Mouse (Mus musculus) heart, embryonic 14.5 days (tissue): Measurements from ENCODE around the gene Thoc6. TPM values are rescaled to one million over a fixed set of nuclear protein-coding genes. Genes with fewer than 3 reads are reported as not detected.

ENCODE experiments used
- ATAC-seq: fragments of 200-750 bp; cut with Nextera tagmentation; 2 replicates; pipeline ENCODE4 v1.8.0; 2017; ENCODE audit warnings: low read depth, moderate TSS enrichment; ENCODE audit not compliant: insufficient number of reproducible peaks, insufficient read depth, low FRiP score
- H3K27ac ChIP-seq, 2 experiments: fragments of 200-500 bp in 1 of 2; fragments of 300-500 bp in 1 of 2; sonication (generic) in 1 of 2; replicated peaks in 1 of 2; 2 replicates each; pipeline ENCODE4 v1.5.1; 2012 to 2014; ENCODE audit warnings: low read depth in 2 of 2, low read length in 2 of 2, control low read depth in 1 of 2, mild to moderate bottlenecking in 1 of 2, mixed read lengths in 1 of 2; ENCODE audit not compliant: control insufficient read depth in 1 of 2, insufficient read depth in 1 of 2
- H3K27me3 ChIP-seq: fragments of 300-500 bp; sonication (generic); 2 replicates; pipeline ENCODE4 v1.6.1; 2014; ENCODE audit warnings: mild to moderate bottlenecking, low read length, control low read depth; ENCODE audit not compliant: control insufficient read depth, insufficient read depth
- H3K36me3 ChIP-seq: fragments of 300-500 bp; sonication (generic); 2 replicates; pipeline ENCODE4 v1.6.1; 2014; ENCODE audit warnings: mild to moderate bottlenecking, control low read depth, low read length, mixed read lengths; ENCODE audit not compliant: control insufficient read depth, insufficient read depth
- H3K4me1 ChIP-seq, 2 experiments: fragments of 200-500 bp in 1 of 2; fragments of 300-500 bp in 1 of 2; sonication (generic) in 1 of 2; 2 replicates each; pipeline ENCODE4 v1.6.1; 2012 to 2014; ENCODE audit warnings: low read length in 2 of 2, control low read depth in 1 of 2, mixed read lengths in 1 of 2; ENCODE audit not compliant: control insufficient read depth in 2 of 2, insufficient read depth in 2 of 2
- H3K4me2 ChIP-seq: fragments of 300-500 bp; sonication (generic); 2 replicates; pipeline ENCODE4 v1.6.1; 2014; ENCODE audit warnings: mild to moderate bottlenecking, low read length
- H3K4me3 ChIP-seq, 2 experiments: fragments of 200-500 bp in 1 of 2; fragments of 300-500 bp in 1 of 2; sonication (generic) in 1 of 2; 2 replicates each; pipeline ENCODE4 v1.5.1; 2012 to 2014; ENCODE audit warnings: low read length in 2 of 2, mild to moderate bottlenecking in 2 of 2, control low read depth in 1 of 2, low read depth in 1 of 2, moderate library complexity in 1 of 2; ENCODE audit not compliant: control insufficient read depth in 1 of 2, insufficient read depth in 1 of 2
- H3K9ac ChIP-seq: fragments of 300-500 bp; sonication (generic); 2 replicates; pipeline ENCODE4 v1.6.1; 2014; ENCODE audit warnings: mild to moderate bottlenecking, low read length
- H3K9me3 ChIP-seq: fragments of 300-500 bp; sonication (generic); 2 replicates; pipeline ENCODE4 v1.6.1; 2016; ENCODE audit warnings: low read length, control low read depth; ENCODE audit not compliant: control insufficient read depth
- WGBS: fragments of 180-500 bp; shearing (Covaris S2); extraction: QIAGEN DNeasy Blood & Tissue Kit; methylation state at CpG from one replicate; pipeline ENCODE4 v1.1.7; 2014; 5-methylcytosine and 5-hydroxymethylcytosine counted together
- polyA plus RNA-seq: library from polyadenylated mRNA; unstranded; fragments of >200 nt; fragmentation: Nextera tagmentation; extraction: Ambion mirVana; gene quantifications from 2 replicates; pipeline ENCODE4 v1.2.1, GENCODE M21; 2014

Thoc6 gene
- polyA plus RNA-seq, 1 experiment from 2014 or later = 35.0 TPM

- Histone ChIP-seq H3K4me2 (no peak overlapping the region), H3K9ac (no peak overlapping the region), H3K4me1 (no peaks in the 10 kb centered on the region; a peak in 1 of 4 replicates), H3K4me3 (no peak overlapping the region), H3K9me3 (no peaks in the 10 kb centered on the region), H3K36me3 (no peaks in the 10 kb centered on the region), H3K27ac (no peak overlapping the region), H3K27me3 (peaks cover 24% of the 10 kb centered on the region; the same call in 1 of the 2 replicates)
- no peak for ATAC-seq
- WGBS = 59% methylated on average over 7 of the region's 7 CpGs
Observed at GRCm38 (mm10) chr17:23704741-23705140, 31.1 kb upstream of the Thoc6 start.

- no peak for ATAC-seq
- no peak overlapping the region for H3K27ac ChIP-seq
- 73% methylated on average over 9 of the region's 9 CpGs for WGBS
- H3K4me2 ChIP-seq = no peak overlapping the region
- H3K27me3 ChIP-seq = peaks cover 36% of the 10 kb centered on the region
- H3K4me1 ChIP-seq = peaks cover 2 to 6% of the 10 kb centered on the region in 2 experiments; a peak in 2 of 4 replicates
- no peak overlapping the region for H3K4me3 ChIP-seq
- no peaks in the 10 kb centered on the region for H3K36me3 ChIP-seq
- H3K9ac ChIP-seq = no peak overlapping the region
- no peaks in the 10 kb centered on the region for H3K9me3 ChIP-seq
Observed at GRCm38 (mm10) chr17:23703301-23703700, 29.6 kb upstream of the Thoc6 start.

- H3K9me3 ChIP-seq = no peaks in the 10 kb centered on the region
- H3K27me3 ChIP-seq = peaks cover 39% of the 10 kb centered on the region
- peak overlapping the region; percentile 70 for H3K9ac ChIP-seq
- 2% methylated on average over 26 of the region's 28 CpGs for WGBS
- H3K4me2 ChIP-seq = peak overlapping the region; percentile 100
- peak; percentile 93 for ATAC-seq
- H3K4me3 ChIP-seq = peak overlapping the region; percentile 60 to 67
- H3K27ac ChIP-seq = no peak overlapping the region
- H3K4me1 ChIP-seq = peaks cover 2 to 6% of the 10 kb centered on the region in 2 experiments; a peak in 2 of 4 replicates
- H3K36me3 ChIP-seq = no peaks in the 10 kb centered on the region
Observed at GRCm38 (mm10) chr17:23700079-23700478, 26.4 kb upstream of the Thoc6 start.

- Histone ChIP-seq H3K4me2 (peak overlapping the region; percentile 100), H3K27me3 (peaks cover 37% of the 10 kb centered on the region), H3K27ac (no peak overlapping the region), H3K9ac (peak overlapping the region; percentile 70), H3K36me3 (no peaks in the 10 kb centered on the region), H3K4me3 (peak overlapping the region; percentile 60 to 67), H3K4me1 (peaks cover 2 to 6% of the 10 kb centered on the region in 2 experiments; a peak in 2 of 4 replicates), H3K9me3 (no peaks in the 10 kb centered on the region)
- WGBS = under 1% methylated on average over 71 of the region's 101 CpGs
- peak; percentile 42; the same call in 1 of the 2 replicates for ATAC-seq
Observed at GRCm38 (mm10) chr17:23699131-23700077, 25.7 kb upstream of the Thoc6 start.

- Histone ChIP-seq H3K9me3 (no peaks in the 10 kb centered on the region), H3K36me3 (no peaks in the 10 kb centered on the region), H3K27ac (no peak overlapping the region), H3K4me2 (no peak overlapping the region), H3K9ac (no peak overlapping the region), H3K4me1 (peaks cover 2 to 6% of the 10 kb centered on the region in 2 experiments; a peak in 2 of 4 replicates), H3K27me3 (peaks cover 34% of the 10 kb centered on the region), H3K4me3 (no peak overlapping the region)
- ATAC-seq = no peak
- WGBS = 21% methylated on average over 3 of the region's 3 CpGs
Observed at GRCm38 (mm10) chr17:23695801-23696200, 22.1 kb upstream of the Thoc6 start.

GRCm38 (mm10) chr17:23694491-23694890 is 20.8 kb upstream of the Thoc6 start:
- no peak for ATAC-seq
- no peak overlapping the region for H3K9ac ChIP-seq
- WGBS = 75% methylated on average over 1 of the region's 1 CpGs
- H3K4me3 ChIP-seq = no peak overlapping the region
- no peaks in the 10 kb centered on the region for H3K9me3 ChIP-seq
- H3K36me3 ChIP-seq = no peaks in the 10 kb centered on the region
- H3K4me1 ChIP-seq = peaks cover 2 to 6% of the 10 kb centered on the region in 2 experiments; a peak in 2 of 4 replicates
- H3K27ac ChIP-seq = no peak overlapping the region
- no peak overlapping the region for H3K4me2 ChIP-seq
- H3K27me3 ChIP-seq = peaks cover 31% of the 10 kb centered on the region

- peaks cover 63% of the 10 kb centered on the region for H3K27me3 ChIP-seq
- H3K4me3 ChIP-seq = no peak within 1 kb of the TSS
- ATAC-seq = no peak
Observed at GRCm38 (mm10) chr17:23683856-23684672, 10.4 kb upstream of the Thoc6 start, which contains the start of gene Cldn9. Gene Cldn9 (minus strand): TSS chr17:23684026.

More at GRCm38 (mm10) chr17:23683856-23684672, 10.4 kb upstream of the Thoc6 start, which contains the start of gene Cldn9:
- H3K9ac ChIP-seq = no peak within 1 kb of the TSS
- no peak within 1 kb of the TSS for H3K4me2 ChIP-seq
- no peaks in the 10 kb centered on the region for H3K9me3 ChIP-seq
- 26% methylated on average over 15 of the region's 15 CpGs for WGBS
- H3K4me1 ChIP-seq = peaks cover 5 to 6% of the 10 kb centered on the region in 2 experiments; a peak in 2 of 4 replicates
- no peaks in the 10 kb centered on the region for H3K36me3 ChIP-seq
- no peak within 1 kb of the TSS for H3K27ac ChIP-seq
